Comparison of ENCODE assay signal across 15 mouse cellular contexts in the genomic region with DNA sequence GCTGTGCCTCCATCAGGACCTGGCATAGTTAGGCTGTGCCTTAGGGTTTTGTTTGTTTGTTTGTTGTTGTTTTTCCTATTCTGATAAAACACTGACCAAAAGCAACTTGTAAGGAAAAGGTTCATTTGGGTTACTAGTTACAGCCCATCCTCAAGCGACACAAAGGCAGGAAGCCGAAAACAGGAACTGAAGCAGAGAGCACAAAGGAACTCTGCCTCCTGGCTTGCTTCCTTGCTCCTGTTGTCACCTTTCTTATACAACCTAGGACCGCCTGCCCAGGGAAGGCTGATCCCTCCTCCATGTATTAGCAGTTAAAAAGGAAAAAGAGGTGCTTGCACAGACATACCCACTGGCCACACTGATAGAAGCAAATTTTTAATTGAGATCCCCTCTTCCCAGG.
"Had no signal": no experiment of that assay in that cellular context is flagged by ENCODE, and none has a peak within 500 bp of the region (broad histone marks: within the 10 kb centered on the region; RNA-seq: fewer than 3 reads in every experiment).

No protein-coding gene starts in this region.

- H3K4me2 ChIP-seq: liver, embryonic 13.5 days; midbrain, embryonic 11.5 days had no signal

- H3K36me3 ChIP-seq: liver, embryonic 13.5 days had no signal

- H3K4me3 ChIP-seq: layer of hippocampus, adult 2 months; left cerebral cortex, adult 2 months; liver, embryonic 13.5 days had no signal

- H3K9me3 ChIP-seq: liver, embryonic 13.5 days had no signal

- H3K27ac ChIP-seq: kidney, postnatal 0 days; layer of hippocampus, adult 2 months; left cerebral cortex, adult 2 months; liver, embryonic 13.5 days; stomach, postnatal 0 days had no signal

- DNase-seq: kidney, postnatal 25 days; layer of hippocampus, adult 9-11 months; liver, embryonic 13.5 days; lung, adult 2 months; lung, postnatal 14 days; lung, postnatal 4 days; midbrain, embryonic 14.5 days; thymus, adult 2 months; thymus, postnatal 14 days; thymus, postnatal 4 days had no signal

- H3K9ac ChIP-seq: liver, embryonic 13.5 days had no signal

- H3K27me3 ChIP-seq: liver, embryonic 13.5 days had no signal
